Comparison of ENCODE assay signal across 9 mouse cellular contexts in genomic region chr7:118277335-118277910, GRCm38 (mm10). TPM values are rescaled to one million over a fixed set of nuclear protein-coding genes. Genes with fewer than 3 reads are reported as not detected.
DNase-seq lines count a peak whose midpoint lies in the region; ATAC-seq and TF ChIP-seq lines count a peak whose summit lies in the region.
"Had no signal": no experiment of that assay in that cellular context is flagged by ENCODE, and none has a peak within 500 bp of the region (broad histone marks: within the 10 kb centered on the region; RNA-seq: fewer than 3 reads in every experiment).

No protein-coding gene starts in this region.

- TF ChIP-seq CTCF in midbrain, postnatal 0 days (IDR thresholded peaks at IDR 0.05) = no peak

- no peak overlapping the region for H3K9ac ChIP-seq in intestine, embryonic 16.5 days (ENCODE audit: low read depth, low read length)
- no peak overlapping the region for H3K9ac ChIP-seq in midbrain, postnatal 0 days (replicated peaks; ENCODE audit: low read length, poor library complexity, severe bottlenecking)
- H3K9ac ChIP-seq: hindbrain, embryonic 15.5 days had no signal

- no peaks in the 10 kb centered on the region for H3K36me3 ChIP-seq in intestine, embryonic 16.5 days (ENCODE audit: control insufficient read depth, insufficient read depth, low read length)
- no peaks in the 10 kb centered on the region for H3K36me3 ChIP-seq in macrophage (ENCODE audit: inconsistent target)
- H3K36me3 ChIP-seq in midbrain, postnatal 0 days (ENCODE audit: insufficient read depth, low read length) = no peaks in the 10 kb centered on the region
- no peaks in the 10 kb centered on the region for H3K36me3 ChIP-seq in forebrain, embryonic 10.5 days (replicated peaks)
- H3K36me3 ChIP-seq: hindbrain, embryonic 15.5 days had no signal

- H3K4me2 ChIP-seq in intestine, embryonic 16.5 days (ENCODE audit: low read depth, low read length) = peak overlapping the region; percentile 13
- H3K4me2 ChIP-seq in midbrain, postnatal 0 days (ENCODE audit: low read depth, low read length, poor library complexity, severe bottlenecking) = no peak overlapping the region
- H3K4me2 ChIP-seq: hindbrain, embryonic 15.5 days had no signal

- no peaks in the 10 kb centered on the region for H3K79me2 ChIP-seq in macrophage (ENCODE audit: inconsistent target)

- H3K9me3 ChIP-seq in intestine, embryonic 16.5 days (ENCODE audit: control insufficient read depth, low read length) = no peaks in the 10 kb centered on the region
- H3K9me3 ChIP-seq in midbrain, postnatal 0 days (ENCODE audit: low read length) = no peaks in the 10 kb centered on the region
- H3K9me3 ChIP-seq in forebrain, embryonic 10.5 days = no peaks in the 10 kb centered on the region; the same call in 1 of the 2 replicates
- H3K9me3 ChIP-seq: hindbrain, embryonic 15.5 days had no signal

- WGBS in intestine, embryonic 16.5 days = 47% methylated on average over 11 of the region's 11 CpGs
- 7% methylated on average over 11 of the region's 11 CpGs for WGBS in macrophage (ENCODE audit: missing documents)
- WGBS in midbrain, postnatal 0 days = 66% methylated on average over 11 of the region's 11 CpGs
- 81% methylated on average over 11 of the region's 11 CpGs for WGBS in forebrain, embryonic 10.5 days

- DNase-seq in adrenal gland, adult (ENCODE audit: inconsistent age in 2 of 2, low spot score in 1 of 2) = peak; percentile 55 to 87
- DNase-seq in adrenal gland, postnatal 4 days (ENCODE audit: low spot score in 2 of 2) = no peak
- peak; percentile 27 to 50 for DNase-seq in urinary bladder, postnatal 36 days (ENCODE audit: low spot score in 2 of 2)
- no peak for DNase-seq in urinary bladder, postnatal 4 days (ENCODE audit: low spot score in 2 of 2)
- DNase-seq in midbrain, postnatal 0 days (ENCODE audit: low spot score) = no peak
- no peak for DNase-seq in forebrain, embryonic 10.5 days (ENCODE audit: extremely low spot score, low spot score)

- peak overlapping the region; percentile 9; the same call in 1 of the 2 replicates for H3K4me3 ChIP-seq in intestine, embryonic 16.5 days (ENCODE audit: low read length)
- peak overlapping the region; percentile 10; the same call in 1 of the 2 replicates for H3K4me3 ChIP-seq in macrophage (ENCODE audit: inconsistent target)
- H3K4me3 ChIP-seq in midbrain, postnatal 0 days (ENCODE audit: low read depth, low read length) = no peak overlapping the region
- H3K4me3 ChIP-seq in forebrain, embryonic 10.5 days = no peak overlapping the region
- H3K4me3 ChIP-seq: hindbrain, embryonic 15.5 days had no signal

- no peak overlapping the region for H3K27ac ChIP-seq in intestine, embryonic 16.5 days (ENCODE audit: low read length)
- H3K27ac ChIP-seq in macrophage = peak overlapping the region; percentile 84
- H3K27ac ChIP-seq in midbrain, postnatal 0 days (ENCODE audit: low read depth, low read length) = no peak overlapping the region
- no peak overlapping the region for H3K27ac ChIP-seq in forebrain, embryonic 10.5 days
- H3K27ac ChIP-seq: hindbrain, embryonic 15.5 days had no signal

- ATAC-seq in intestine, embryonic 16.5 days = peak; percentile 85
- ATAC-seq in midbrain, postnatal 0 days (ENCODE audit: low FRiP score) = no peak

- H3K4me1 ChIP-seq in intestine, embryonic 16.5 days (ENCODE audit: control insufficient read depth, insufficient read depth, low read length) = peaks cover 2% of the 10 kb centered on the region; the same call in 1 of the 2 replicates
- H3K4me1 ChIP-seq in midbrain, postnatal 0 days (ENCODE audit: insufficient read depth, low read length) = no peaks in the 10 kb centered on the region
- H3K4me1 ChIP-seq in forebrain, embryonic 10.5 days = peaks cover 6% of the 10 kb centered on the region; the same call in 1 of the 2 replicates
- H3K4me1 ChIP-seq: hindbrain, embryonic 15.5 days had no signal

- H3K27me3 ChIP-seq in intestine, embryonic 16.5 days (replicated peaks; ENCODE audit: control insufficient read depth, insufficient read depth, low read length) = no peaks in the 10 kb centered on the region
- H3K27me3 ChIP-seq in midbrain, postnatal 0 days (ENCODE audit: insufficient read depth, low read length) = no peaks in the 10 kb centered on the region
- H3K27me3 ChIP-seq in forebrain, embryonic 10.5 days (ENCODE audit: poor library complexity, severe bottlenecking) = no peaks in the 10 kb centered on the region
- H3K27me3 ChIP-seq: hindbrain, embryonic 15.5 days had no signal

RNA-seq across cellular contexts. Expression of gene Smg1, which starts 34.0 kb away (rescaled TPM):
- 10 to 100 TPM; 52.0 to 60.0 TPM for total RNA-seq in adrenal gland, postnatal 4 days (2021)
- polyA plus RNA-seq in intestine, embryonic 16.5 days (2015; fragmentation: Nextera tagmentation; extraction: Ambion mirVana) = 10.1 and 10.8 TPM in 2 replicates
- total RNA-seq in macrophage (2018; cell fraction: chromatin; rRNA removed) = 100 to 1,000 TPM; 423 to 819 (median 574) TPM
- total RNA-seq in macrophage (2018; cell fraction: cytosol; rRNA removed) = 10 to 100 TPM; 25.8 to 70.7 (median 38.6) TPM
- total RNA-seq in macrophage (2018; cell fraction: nucleus; rRNA removed) = 100 to 1,000 TPM; 184 to 474 (median 262) TPM
- 13.1 to 24.3 TPM (median 20.1 TPM) in 3 replicates for polyA plus RNA-seq in macrophage (2018)
- total RNA-seq in midbrain, postnatal 0 days (2014; rRNA removed) = 44.1 and 62.9 TPM in 2 replicates
- polyA plus RNA-seq in midbrain, postnatal 0 days (2015; fragmentation: Nextera tagmentation; extraction: Ambion mirVana) = 11.4 and 16.0 TPM in 2 replicates
- 15.9 and 17.5 TPM in 2 replicates for polyA plus RNA-seq in forebrain, embryonic 10.5 days (2016; fragmentation: Nextera tagmentation; extraction: Ambion mirVana)

Comparison
In these comparisons a context has a peak if more than half of its experiments do, and no peak if none do; other contexts are left out.
1. DNase-seq: peak in adrenal gland, adult (2 of 2) and urinary bladder, postnatal 36 days (2 of 2); none in adrenal gland, postnatal 4 days (0 of 2), urinary bladder, postnatal 4 days (0 of 2), midbrain, postnatal 0 days (single experiment) and forebrain, embryonic 10.5 days (single experiment).
2. H3K4me3 ChIP-seq: peak in intestine, embryonic 16.5 days (single experiment) and macrophage (single experiment); none in midbrain, postnatal 0 days (single experiment) and forebrain, embryonic 10.5 days (single experiment).